Mouse (Mus musculus) layer of hippocampus, postnatal 10 days (tissue): ENCODE measurements around the gene Tmem204. TPM values are rescaled to one million over a fixed set of nuclear protein-coding genes. Genes with fewer than 3 reads are reported as not detected.
"Not testable (repeated sequence)": the region's sequence is repeated elsewhere in the genome, so short reads cannot be mapped to it uniquely, and the experiment has no call there.

ENCODE experiments used
- DNase-seq, 2 experiments: peaks; one replicate each; pipeline ENCODE4 v3.0.0; 2021; ENCODE audit warnings: low spot score in 2 of 2
- long read RNA-seq: library from polyadenylated mRNA; stranded (forward); transcript quantifications from one replicate; pipeline ENCODE4 v2.0.0, GENCODE M21; 2023
- total RNA-seq, 2 experiments: library from RNA; stranded (reverse); gene quantifications; 2 replicates each; pipeline ENCODE4 v1.2.3; 2021

The Tmem204 gene
- total RNA-seq: 1 to 10 TPM; 7.4 to 7.9 TPM
- long read RNA-seq, transcript Tmem204-201 (3 exons, 1,846 nt): major isoform, 17 of 21 reads
- long read RNA-seq, partial matches to known transcripts: 0 of 21 reads
- long read RNA-seq, other reads (novel, unspliced or antisense): 4 of 21 reads

DNA sequence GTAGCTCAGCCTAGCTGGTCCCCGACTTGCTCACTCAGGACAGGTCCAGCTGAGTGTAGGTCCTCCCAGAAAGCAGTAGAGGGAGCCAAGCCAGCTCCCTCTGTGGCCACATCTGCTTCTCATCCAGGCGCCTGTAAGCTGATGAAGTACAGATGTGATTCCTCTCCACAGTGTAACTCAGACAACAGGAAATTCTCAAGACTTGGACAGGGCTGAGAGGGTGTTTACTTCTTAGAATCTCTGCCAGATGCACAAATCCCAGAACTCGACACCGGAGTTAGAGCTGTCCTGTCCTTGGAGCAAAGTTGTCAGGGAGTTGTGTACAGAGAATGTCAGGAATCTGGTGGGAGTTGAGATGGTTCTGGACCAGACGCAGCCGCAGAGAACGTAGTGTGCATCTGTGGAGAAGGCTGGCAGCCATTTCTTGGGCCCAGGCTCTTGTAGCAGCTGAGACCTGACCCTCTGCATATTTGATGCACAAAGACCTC lies at the start of gene Tmem204:
Gene Tmem204, minus strand, starts transcription at position 148 of the 488 bp plus-strand sequence.
- no peak for DNase-seq

DNA sequence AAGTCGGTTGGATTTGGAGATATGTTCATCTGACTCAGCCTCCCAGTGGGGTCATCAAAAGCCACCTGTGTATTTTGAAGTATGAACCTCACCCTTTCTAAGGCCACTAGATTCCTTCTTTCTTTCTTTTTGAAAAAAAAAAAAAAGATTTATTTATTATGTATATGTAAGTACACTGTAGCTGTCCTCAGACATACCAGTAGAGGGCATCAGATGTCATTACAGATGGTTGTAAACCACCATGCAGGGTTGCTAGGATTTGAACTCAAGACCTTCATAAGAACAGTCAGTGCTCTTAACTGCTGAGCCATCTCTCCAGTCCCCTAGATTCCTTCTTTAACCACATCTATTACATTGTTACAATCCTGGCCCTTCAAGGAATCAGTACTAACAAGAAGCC lies 46.7 kb upstream of the Tmem204 start:
- DNase-seq: no peak

DNA sequence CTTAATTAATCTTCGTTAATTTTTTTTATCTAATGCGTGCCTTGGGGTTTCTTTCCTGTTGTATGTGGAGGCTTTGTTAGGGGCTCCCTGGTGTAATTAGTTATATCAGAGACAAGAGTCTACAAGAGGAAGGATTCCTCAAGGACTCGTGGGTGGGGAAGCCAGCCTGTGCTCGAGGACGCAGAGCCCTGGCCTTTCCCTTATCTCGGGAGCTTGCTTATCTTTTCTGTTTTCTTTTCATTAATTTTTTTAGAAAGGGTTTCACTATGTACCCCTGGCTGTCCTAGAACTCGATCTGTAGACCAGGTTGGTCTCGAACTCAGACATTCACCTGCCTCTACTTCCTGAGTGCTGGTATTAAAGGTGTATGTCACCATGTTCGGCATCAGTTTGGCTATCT lies 44.3 kb upstream of the Tmem204 start:
- DNase-seq: no peak

DNA sequence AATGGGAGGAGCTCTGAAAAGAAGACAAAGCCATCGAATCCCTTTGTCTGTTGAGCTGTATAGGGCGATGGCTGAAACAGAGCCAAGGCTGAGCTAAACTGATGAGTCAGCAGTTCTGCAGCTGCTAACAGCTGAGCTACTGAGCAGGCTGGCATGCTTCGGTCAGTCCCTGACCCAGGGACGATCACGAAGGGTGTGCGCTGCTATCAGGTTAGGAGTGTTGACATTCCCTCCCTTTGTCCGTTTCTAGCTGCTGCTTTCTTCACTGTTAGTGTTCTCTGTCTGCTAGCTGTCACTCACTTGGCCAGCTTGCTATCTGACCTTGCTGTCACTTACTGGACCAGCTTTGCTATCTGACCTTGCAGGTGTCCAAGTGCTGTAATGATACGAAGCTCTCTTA lies 43.7 kb upstream of the Tmem204 start:
- no peak for DNase-seq

- not testable (repeated sequence) for DNase-seq
These were observed 42.2 kb upstream of the Tmem204 start for GRCm38 (mm10) chr17:25125442-25126060.

DNA sequence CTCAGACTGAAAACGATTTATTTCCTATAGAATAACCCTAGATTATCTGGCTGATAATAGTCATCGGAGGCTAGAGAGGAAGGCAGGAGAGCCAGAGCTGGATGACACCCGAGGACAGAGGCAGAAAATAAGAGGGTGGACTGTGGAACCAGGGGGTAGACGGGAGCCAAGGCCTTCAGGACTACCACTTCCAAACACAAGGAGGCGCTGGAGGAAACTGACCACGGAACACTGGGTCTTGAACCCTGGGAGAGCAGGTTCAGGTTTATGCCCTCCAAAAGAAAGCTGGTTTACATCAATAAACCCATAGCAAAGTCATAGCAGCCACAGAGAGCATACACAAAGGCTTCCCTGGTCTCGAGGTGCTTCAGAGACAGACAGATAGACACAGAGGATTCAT lies 40.6 kb upstream of the Tmem204 start:
- DNase-seq: no peak

- no peak for DNase-seq
These were observed 37.0 kb upstream of the Tmem204 start, which contains the start of gene Ptx4 for GRCm38 (mm10) chr17:25120406-25120805. TSS of gene Ptx4 (plus strand) at chr17:25120760.

- no peak for DNase-seq
These were observed 33.9 kb upstream of the Tmem204 start for GRCm38 (mm10) chr17:25117263-25117662.

- DNase-seq: peak; percentile 94
These were observed 32.5 kb upstream of the Tmem204 start, which contains the start of gene Telo2 for GRCm38 (mm10) chr17:25115664-25116432. TSS of gene Telo2 (minus strand) at chr17:25115967.

DNA sequence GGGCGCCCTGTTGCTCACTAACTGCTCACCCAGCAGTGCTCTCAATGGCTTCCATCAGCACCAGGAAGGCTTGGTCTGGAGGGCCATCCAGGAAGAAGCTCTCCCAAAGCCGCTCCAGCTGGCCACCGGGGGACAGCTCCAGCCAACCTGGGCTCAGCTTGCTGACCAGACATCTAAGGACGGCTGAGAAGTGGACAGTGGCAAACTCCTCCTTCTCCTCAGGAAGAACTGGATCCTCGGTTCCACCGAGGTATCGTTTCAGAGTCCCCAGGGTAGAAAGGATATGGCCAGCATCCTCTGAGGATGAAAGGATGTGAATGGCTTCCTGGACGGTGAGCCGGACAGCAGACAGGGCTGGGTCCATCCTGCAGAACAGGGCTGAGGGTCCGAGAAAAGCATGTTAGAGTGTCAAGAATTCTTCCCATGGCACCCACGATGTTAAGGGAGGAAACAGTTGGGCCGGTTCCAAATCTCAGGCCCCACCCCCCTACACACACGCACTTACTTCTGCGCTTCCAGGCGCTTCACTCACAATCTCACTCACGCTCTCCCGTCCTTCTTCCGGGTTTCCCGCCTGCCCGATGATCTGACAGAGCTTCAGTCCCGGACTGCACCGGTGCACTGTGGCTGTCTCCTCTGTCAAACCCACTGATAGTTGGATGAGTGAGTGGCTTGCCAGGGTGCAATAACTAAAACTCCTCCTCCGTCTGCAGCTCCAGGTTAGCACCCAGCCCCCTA lies 31.7 kb upstream of the Tmem204 start:
- DNase-seq: no peak

DNA sequence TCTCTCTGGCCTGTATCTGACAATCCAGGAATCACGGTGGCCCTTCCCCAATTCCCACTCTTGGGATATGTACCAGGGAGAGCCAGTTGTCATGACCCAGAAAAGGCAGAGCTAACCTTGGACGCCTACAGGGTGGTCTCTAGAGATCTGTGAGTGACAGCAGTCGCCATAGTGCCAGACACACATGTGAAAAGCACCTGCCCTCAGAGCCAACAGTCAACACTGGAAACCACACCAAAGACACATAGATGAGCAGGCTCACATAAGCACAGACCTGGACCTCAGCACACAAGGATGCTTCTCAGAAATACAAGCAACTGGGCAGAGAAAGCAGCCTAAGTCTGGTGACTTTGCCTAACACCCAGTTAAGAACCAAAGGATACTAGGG lies 29.0 kb upstream of the Tmem204 start:
- no peak for DNase-seq

GRCm38 (mm10) chr17:25111739-25112422 lies 28.5 kb upstream of the Tmem204 start:
- peak; percentile 34 to 41 for DNase-seq

- DNase-seq: no peak
These were observed 27.8 kb upstream of the Tmem204 start for GRCm38 (mm10) chr17:25111220-25111619.

DNA sequence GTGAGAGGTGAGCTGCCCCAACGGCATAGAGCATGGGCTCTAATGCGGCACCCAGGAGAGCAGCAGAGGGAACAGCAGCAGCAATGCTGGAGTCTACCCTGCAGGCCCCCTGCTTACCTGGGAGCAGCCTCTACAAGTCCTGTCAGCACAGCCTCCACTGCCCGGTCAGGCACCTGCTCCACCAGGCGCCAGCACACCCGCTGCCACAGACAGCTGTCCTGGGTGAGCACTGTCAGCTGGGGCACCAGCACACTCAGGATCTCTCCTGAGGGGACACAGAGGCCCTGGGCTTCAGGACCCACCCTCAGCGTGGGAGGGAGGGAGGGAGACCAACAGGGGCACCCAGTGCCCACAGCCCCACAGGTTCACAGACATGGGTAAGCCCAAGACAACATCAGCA lies 27.2 kb upstream of the Tmem204 start:
- no peak for DNase-seq

GRCm38 (mm10) chr17:25109578-25109977 lies 26.2 kb upstream of the Tmem204 start:
- DNase-seq: peak; percentile 27 to 34

DNA sequence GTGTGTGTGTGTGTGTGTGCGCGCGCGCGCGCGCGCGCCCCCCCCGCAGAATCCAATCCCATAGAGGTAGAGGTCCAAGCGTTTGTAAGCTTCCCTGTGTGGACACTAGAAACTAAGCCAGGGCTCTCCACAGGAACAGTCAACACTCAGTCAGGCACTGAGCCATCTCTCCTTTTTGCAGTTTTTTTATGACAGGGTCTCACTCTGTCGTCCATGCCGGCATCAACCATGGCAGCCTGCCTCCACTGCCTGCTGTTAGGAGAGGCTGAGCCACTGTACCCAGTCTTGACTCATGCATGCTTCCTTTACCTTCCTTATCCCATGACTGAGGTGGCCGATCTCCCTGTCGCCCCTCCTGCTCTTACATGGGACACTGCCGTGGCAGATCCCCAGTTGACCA lies 24.4 kb upstream of the Tmem204 start:
- no peak for DNase-seq

DNA sequence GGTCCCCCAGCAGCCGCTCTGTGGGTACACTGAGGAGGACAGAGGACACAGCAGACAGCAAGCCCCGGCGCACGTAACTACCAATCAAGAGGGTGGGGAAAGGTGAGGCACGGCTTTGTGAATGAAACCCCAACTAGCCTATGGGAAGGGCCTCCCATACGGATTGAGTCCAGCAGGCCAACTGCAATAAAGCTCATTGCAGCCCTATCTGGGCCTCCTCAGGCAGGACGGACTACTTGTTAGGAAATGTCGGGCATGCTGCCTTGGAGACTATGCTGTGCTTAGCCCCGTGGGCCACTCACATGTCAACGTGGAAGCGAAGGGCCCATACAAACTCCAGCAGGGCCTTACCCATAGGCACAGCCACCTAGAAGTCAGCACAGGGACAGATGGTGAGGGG lies 17.9 kb upstream of the Tmem204 start:
- DNase-seq: no peak

- DNase-seq: no peak
These were observed 16.7 kb upstream of the Tmem204 start for GRCm38 (mm10) chr17:25100052-25100451.

DNA sequence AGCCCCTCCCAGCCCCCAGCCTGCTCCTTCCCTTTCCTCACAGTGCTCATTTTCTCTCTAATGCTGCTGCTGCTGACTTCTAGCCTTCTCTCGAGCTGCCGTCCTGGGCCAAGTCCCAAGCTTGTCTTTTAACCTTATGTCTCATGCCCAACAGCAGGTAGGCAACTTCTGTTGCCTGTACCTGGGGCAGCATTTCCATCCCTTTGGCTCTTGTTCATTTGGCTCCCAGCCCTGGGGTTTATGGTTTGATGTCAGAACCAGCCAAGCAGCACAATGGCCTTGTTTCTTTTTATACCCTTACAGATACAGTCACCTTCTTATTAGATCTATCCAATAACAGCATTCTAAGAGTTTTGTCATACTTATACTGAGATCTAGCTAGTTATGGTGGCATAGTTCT lies 12.8 kb upstream of the Tmem204 start:
- DNase-seq: no peak

- no peak for DNase-seq
These were observed 7.1 kb upstream of the Tmem204 start for GRCm38 (mm10) chr17:25090450-25090849.

- DNase-seq: no peak
These were observed 5.8 kb upstream of the Tmem204 start for GRCm38 (mm10) chr17:25089158-25089557.
